Mouse (Mus musculus) cerebellum, adult 9-11 months (tissue): ENCODE results near the gene Gm49321.

Experiments
- DNase-seq: peaks from one replicate; pipeline ENCODE4 v3.0.0; 2022

Gm49321 gene

GRCm38 (mm10) chr12:73949318-73950058 lies 12.0 kb downstream of the Gm49321 start:
- DNase-seq = peak; percentile 90

GRCm38 (mm10) chr12:73952879-73953278 lies 15.4 kb downstream of the Gm49321 start:
- peak; percentile 47 for DNase-seq

GRCm38 (mm10) chr12:73953420-73954186 lies 16.1 kb downstream of the Gm49321 start:
- no peak for DNase-seq

GRCm38 (mm10) chr12:73954785-73955184 lies 17.3 kb downstream of the Gm49321 start:
- peak; percentile 54 for DNase-seq

GRCm38 (mm10) chr12:73957676-73958075 lies 20.2 kb downstream of the Gm49321 start:
- DNase-seq = no peak

GRCm38 (mm10) chr12:73958830-73959229 lies 21.4 kb downstream of the Gm49321 start:
- DNase-seq = no peak

- peak; percentile 97 for DNase-seq
These were observed 27.1 kb downstream of the Gm49321 start, which contains the start of gene Snapc1 for GRCm38 (mm10) chr12:73964291-73965281. Gene Snapc1, plus strand, starts transcription at chr12:73964481.

GRCm38 (mm10) chr12:73969142-73969541 lies 31.7 kb downstream of the Gm49321 start:
- no peak for DNase-seq

GRCm38 (mm10) chr12:73974584-73974983 lies 37.1 kb downstream of the Gm49321 start:
- DNase-seq = no peak

- DNase-seq = no peak
These were observed 40.7 kb downstream of the Gm49321 start for GRCm38 (mm10) chr12:73978144-73978543.

GRCm38 (mm10) chr12:73979667-73980066 lies 42.2 kb downstream of the Gm49321 start:
- no peak for DNase-seq

GRCm38 (mm10) chr12:73982533-73982932 lies 45.1 kb downstream of the Gm49321 start:
- DNase-seq = peak; percentile 77

GRCm38 (mm10) chr12:73986299-73986698 lies 48.8 kb downstream of the Gm49321 start:
- DNase-seq = no peak

- DNase-seq = no peak
These were observed 51.0 kb downstream of the Gm49321 start for GRCm38 (mm10) chr12:73988393-73989008.

GRCm38 (mm10) chr12:73989594-73989993 lies 52.1 kb downstream of the Gm49321 start:
- DNase-seq = no peak

- no peak for DNase-seq
These were observed 59.4 kb downstream of the Gm49321 start for GRCm38 (mm10) chr12:73996906-73997296.

- DNase-seq = peak; percentile 22
These were observed 60.1 kb downstream of the Gm49321 start, which contains the start of gene Syt16 for GRCm38 (mm10) chr12:73997297-73998127. Gene Syt16, plus strand, starts transcription at chr12:73997661.

- DNase-seq = no peak
These were observed 60.6 kb downstream of the Gm49321 start for GRCm38 (mm10) chr12:73998128-73998456.

- no peak for DNase-seq
These were observed 65.0 kb downstream of the Gm49321 start for GRCm38 (mm10) chr12:74002449-74002848.

- peak; percentile 34 for DNase-seq
These were observed 72.0 kb downstream of the Gm49321 start for GRCm38 (mm10) chr12:74009448-74009911.

- DNase-seq = peak; percentile 69
These were observed 76.3 kb downstream of the Gm49321 start for GRCm38 (mm10) chr12:74013739-74014138.
